Mouse (Mus musculus) myocyte (in vitro differentiated cells): Measurements from ENCODE around the gene Reg3a.

Source experiments
- POLR2A ChIP-seq: IDR thresholded peaks from one replicate; pipeline ENCODE4 v1.6.1; 2011; ENCODE audit warnings: low read depth, mild to moderate bottlenecking, control low read depth, moderate library complexity; ENCODE audit not compliant: insufficient read length
- REST ChIP-seq: IDR thresholded peaks from one replicate; pipeline ENCODE4 v1.6.1; 2011; ENCODE audit warnings: mild to moderate bottlenecking, control low read depth, moderate library complexity; ENCODE audit not compliant: insufficient read depth, insufficient read length
- USF1 ChIP-seq: IDR thresholded peaks from one replicate; pipeline ENCODE4 v1.6.1; 2011; ENCODE audit warnings: low read depth, mild to moderate bottlenecking, control low read depth, moderate library complexity

DNA sequence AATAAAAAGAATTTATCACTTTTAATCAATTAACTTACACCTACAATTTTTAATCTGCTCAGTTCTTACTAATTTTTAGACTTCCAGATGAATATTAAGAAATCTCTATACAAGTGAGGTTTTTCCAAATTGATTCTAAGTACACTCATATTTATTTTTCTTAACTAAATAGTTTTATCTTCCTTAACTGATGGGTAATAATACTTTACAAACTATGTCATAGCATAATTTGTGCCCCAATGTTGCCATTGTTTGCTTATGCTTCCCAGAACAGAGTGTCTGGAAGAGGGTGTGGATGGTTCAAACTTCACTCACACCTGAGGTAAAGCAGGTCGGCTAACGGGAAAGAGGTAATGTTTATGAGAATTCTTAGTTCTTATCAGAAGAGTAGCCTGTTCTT lies 10.2 kb upstream of the Reg3a start, which contains the start of gene Reg3b:
- TF ChIP-seq POLR2A (no peak), REST (no peak), USF1 (no peak)
